Mouse (Mus musculus) lung, postnatal 36 days (tissue): ENCODE measurements at regions not wholly inside any gene's neighbourhood (a gene's known extent, or its start where the extent isn't known, plus 50 kb on each side); places are given as distances from the start of the nearest gene placed in this dataset.

Experiments used
- DNase-seq: peaks from one replicate; pipeline ENCODE4 v3.0.0; 2022; ENCODE audit warnings: mixed read lengths

- DNase-seq = no peak
Observed at GRCm38 (mm10) chr4:72060605-72061352, 139.9 kb downstream of the Tle1 start.

- DNase-seq = peak; percentile 6
Observed at GRCm38 (mm10) chr4:72049638-72050454, 150.9 kb downstream of the Tle1 start.

- DNase-seq = no peak
Observed at GRCm38 (mm10) chr4:72022152-72022551, 178.6 kb downstream of the Tle1 start.

GRCm38 (mm10) chr4:72014221-72014850, 186.4 kb downstream of the Tle1 start:
- DNase-seq = no peak

GRCm38 (mm10) chr4:72013583-72013982, 187.1 kb downstream of the Tle1 start:
- no peak for DNase-seq

- DNase-seq = no peak
Observed at GRCm38 (mm10) chr4:72010316-72010715, 190.4 kb downstream of the Tle1 start.

- no peak for DNase-seq
Observed at GRCm38 (mm10) chr4:72005926-72006325, 194.8 kb downstream of the Tle1 start.

- no peak for DNase-seq
Observed at GRCm38 (mm10) chr4:72001221-72001875, 199.4 kb downstream of the Tle1 start.

- peak; percentile 9 for DNase-seq
Observed at GRCm38 (mm10) chr4:71968701-71969100, 210.9 kb upstream of the Gm11232 start.

- DNase-seq = no peak
Observed at GRCm38 (mm10) chr4:71953441-71953840, 195.7 kb upstream of the Gm11232 start.

- DNase-seq = no peak
Observed at GRCm38 (mm10) chr4:71933240-71933986, 175.6 kb upstream of the Gm11232 start.

- no peak for DNase-seq
Observed at GRCm38 (mm10) chr4:71932818-71933217, 175.1 kb upstream of the Gm11232 start.

GRCm38 (mm10) chr4:71911551-71911950, 153.8 kb upstream of the Gm11232 start:
- DNase-seq = no peak

- no peak for DNase-seq
Observed at GRCm38 (mm10) chr4:71875651-71876050, 117.9 kb upstream of the Gm11232 start.

- no peak for DNase-seq
Observed at GRCm38 (mm10) chr4:71866948-71867347, 109.2 kb upstream of the Gm11232 start.

GRCm38 (mm10) chr4:71841833-71842232, 84.1 kb upstream of the Gm11232 start:
- DNase-seq = no peak

- DNase-seq = no peak
Observed at GRCm38 (mm10) chr4:71840774-71841146, 83.0 kb upstream of the Gm11232 start.

- DNase-seq = no peak
Observed at GRCm38 (mm10) chr4:71839803-71840773, 82.3 kb upstream of the Gm11232 start.

- DNase-seq = peak; percentile 24
Observed at GRCm38 (mm10) chr4:71839134-71839802, 81.5 kb upstream of the Gm11232 start.

- DNase-seq = no peak
Observed at GRCm38 (mm10) chr4:71835737-71836136, 78.0 kb upstream of the Gm11232 start.

- no peak for DNase-seq
Observed at GRCm38 (mm10) chr4:71811444-71811843, 53.7 kb upstream of the Gm11232 start.
